Mouse (Mus musculus) hindbrain, embryonic 13.5 days (tissue): ENCODE measurements around the gene Usp35. TPM values are rescaled to one million over a fixed set of nuclear protein-coding genes. Genes with fewer than 3 reads are reported as not detected.

Experiments used
- ATAC-seq: fragments of 200-750 bp; cut with Nextera tagmentation; 2 replicates; pipeline ENCODE4 v1.8.0; 2017; ENCODE audit warnings: moderate TSS enrichment; ENCODE audit not compliant: low FRiP score
- H3K27ac ChIP-seq: fragments of 300-500 bp; sonication (generic); 2 replicates; pipeline ENCODE4 v1.5.1; 2015; ENCODE audit warnings: inconsistent platforms, mild to moderate bottlenecking, moderate library complexity
- H3K27me3 ChIP-seq: fragments of 300-500 bp; sonication (generic); 2 replicates; pipeline ENCODE4 v1.6.1; 2015; ENCODE audit warnings: mild to moderate bottlenecking, inconsistent platforms
- H3K36me3 ChIP-seq: fragments of 300-500 bp; sonication (generic); 2 replicates; pipeline ENCODE4 v1.6.1; 2015; ENCODE audit warnings: mild to moderate bottlenecking, inconsistent platforms
- H3K4me1 ChIP-seq: fragments of 300-500 bp; sonication (generic); replicated peaks from 2 replicates; pipeline ENCODE4 v1.6.1; 2015; ENCODE audit warnings: inconsistent platforms
- H3K4me2 ChIP-seq: fragments of 300-500 bp; sonication (generic); 2 replicates; pipeline ENCODE4 v1.6.1; 2015; ENCODE audit warnings: inconsistent platforms, mild to moderate bottlenecking, moderate library complexity
- H3K4me3 ChIP-seq: fragments of 300-500 bp; sonication (generic); 2 replicates; pipeline ENCODE4 v1.5.1; 2015; ENCODE audit warnings: mild to moderate bottlenecking, inconsistent platforms
- H3K9ac ChIP-seq: fragments of 300-500 bp; sonication (generic); 2 replicates; pipeline ENCODE4 v1.6.1; 2015; ENCODE audit warnings: mild to moderate bottlenecking, inconsistent platforms
- H3K9me3 ChIP-seq: fragments of 300-500 bp; sonication (generic); 2 replicates; pipeline ENCODE4 v1.6.1; 2016; ENCODE audit warnings: inconsistent platforms
- WGBS: fragments of 180-500 bp; shearing (Covaris S2); methylation state at CpG from one replicate; pipeline ENCODE4 v1.1.7; 2015; 5-methylcytosine and 5-hydroxymethylcytosine counted together
- polyA plus RNA-seq: library from polyadenylated mRNA; unstranded; fragments of >200 nt; fragmentation: Nextera tagmentation; extraction: Ambion mirVana; gene quantifications from 2 replicates; pipeline ENCODE4 v1.2.1, GENCODE M21; 2015

Usp35 gene
- polyA plus RNA-seq, 1 experiment from 2014 or later: 3.2 TPM

GRCm38 (mm10) chr7:97344655-97345054 lies 12.8 kb upstream of the Usp35 start:
- no peak for ATAC-seq
- Histone ChIP-seq H3K27ac (peak overlapping the region; percentile 5; the same call in 1 of the 2 replicates), H3K4me1 (peaks cover 14% of the 10 kb centered on the region), H3K27me3 (no peaks in the 10 kb centered on the region), H3K4me3 (no peak overlapping the region), H3K9ac (no peak overlapping the region), H3K9me3 (no peaks in the 10 kb centered on the region), H3K4me2 (no peak overlapping the region), H3K36me3 (peaks cover 24% of the 10 kb centered on the region)
- 91% methylated on average over 2 of the region's 2 CpGs for WGBS

- Histone ChIP-seq H3K4me1 (peaks cover 14% of the 10 kb centered on the region), H3K36me3 (peaks cover 13% of the 10 kb centered on the region), H3K4me3 (no peak overlapping the region), H3K9ac (no peak overlapping the region), H3K9me3 (no peaks in the 10 kb centered on the region), H3K27me3 (no peaks in the 10 kb centered on the region), H3K4me2 (no peak overlapping the region), H3K27ac (no peak overlapping the region)
- WGBS: 90% methylated on average over 2 of the region's 2 CpGs
- no peak for ATAC-seq
Observed at GRCm38 (mm10) chr7:97342961-97343360, 11.1 kb upstream of the Usp35 start.

GRCm38 (mm10) chr7:97340907-97341849 lies 9.4 kb upstream of the Usp35 start:
- H3K4me2 ChIP-seq: no peak overlapping the region
- WGBS: 63% methylated on average over 18 of the region's 18 CpGs

GRCm38 (mm10) chr7:97339623-97340022 lies 7.8 kb upstream of the Usp35 start:
- WGBS: 83% methylated on average over 7 of the region's 7 CpGs
- ATAC-seq: no peak
- no peak overlapping the region for H3K27ac ChIP-seq
- H3K4me2 ChIP-seq: no peak overlapping the region
- no peak overlapping the region for H3K4me3 ChIP-seq
- peaks cover 6% of the 10 kb centered on the region; the same call in 1 of the 2 replicates for H3K36me3 ChIP-seq
- no peaks in the 10 kb centered on the region for H3K9me3 ChIP-seq
- no peak overlapping the region for H3K9ac ChIP-seq
- H3K27me3 ChIP-seq: no peaks in the 10 kb centered on the region
- no peaks in the 10 kb centered on the region for H3K4me1 ChIP-seq

More at GRCm38 (mm10) chr7:97340907-97341849, 9.4 kb upstream of the Usp35 start:
- Histone ChIP-seq H3K4me1 (peaks cover 14% of the 10 kb centered on the region), H3K27ac (no peak overlapping the region), H3K4me3 (no peak overlapping the region), H3K36me3 (peaks cover 6% of the 10 kb centered on the region; the same call in 1 of the 2 replicates), H3K9me3 (no peaks in the 10 kb centered on the region), H3K27me3 (no peaks in the 10 kb centered on the region), H3K9ac (no peak overlapping the region)
- no peak for ATAC-seq

GRCm38 (mm10) chr7:97338593-97338992 lies 6.8 kb upstream of the Usp35 start:
- Histone ChIP-seq H3K4me3 (no peak overlapping the region), H3K27ac (no peak overlapping the region), H3K4me2 (no peak overlapping the region), H3K36me3 (peaks cover 6% of the 10 kb centered on the region; the same call in 1 of the 2 replicates), H3K4me1 (no peaks in the 10 kb centered on the region), H3K9me3 (no peaks in the 10 kb centered on the region), H3K9ac (no peak overlapping the region), H3K27me3 (no peaks in the 10 kb centered on the region)
- WGBS: 83% methylated on average over 4 of the region's 4 CpGs
- no peak for ATAC-seq

GRCm38 (mm10) chr7:97336678-97337077 lies 4.9 kb upstream of the Usp35 start:
- H3K27me3 ChIP-seq: no peaks in the 10 kb centered on the region
- no peak for ATAC-seq
- WGBS: 83% methylated on average over 1 of the region's 1 CpGs

GRCm38 (mm10) chr7:97334406-97334805 lies 2.6 kb upstream of the Usp35 start:
- ATAC-seq: no peak
- H3K4me1 ChIP-seq: peaks cover 31% of the 10 kb centered on the region
- no peaks in the 10 kb centered on the region for H3K27me3 ChIP-seq
- H3K4me2 ChIP-seq: no peak overlapping the region
- WGBS: 89% methylated on average over 2 of the region's 2 CpGs
- H3K36me3 ChIP-seq: no peaks in the 10 kb centered on the region
- no peaks in the 10 kb centered on the region for H3K9me3 ChIP-seq
- H3K27ac ChIP-seq: no peak overlapping the region
- H3K4me3 ChIP-seq: no peak overlapping the region
- H3K9ac ChIP-seq: no peak overlapping the region

More at GRCm38 (mm10) chr7:97336678-97337077, 4.9 kb upstream of the Usp35 start:
- Histone ChIP-seq H3K4me3 (no peak overlapping the region), H3K9me3 (no peaks in the 10 kb centered on the region), H3K9ac (no peak overlapping the region), H3K4me2 (no peak overlapping the region), H3K4me1 (peaks cover 13% of the 10 kb centered on the region), H3K36me3 (peaks cover 6% of the 10 kb centered on the region; the same call in 1 of the 2 replicates), H3K27ac (no peak overlapping the region)

GRCm38 (mm10) chr7:97333113-97333898 lies 1.5 kb upstream of the Usp35 start:
- Histone ChIP-seq H3K27me3 (no peaks in the 10 kb centered on the region), H3K4me1 (peaks cover 39% of the 10 kb centered on the region), H3K27ac (no peak overlapping the region; the same call in 1 of the 2 replicates), H3K4me3 (peak overlapping the region; percentile 69), H3K4me2 (peak overlapping the region; percentile 60), H3K36me3 (no peaks in the 10 kb centered on the region), H3K9me3 (no peaks in the 10 kb centered on the region), H3K9ac (peak overlapping the region; percentile 77)
- WGBS: 87% methylated on average over 6 of the region's 6 CpGs
- ATAC-seq: no peak

- no peaks in the 10 kb centered on the region for H3K36me3 ChIP-seq
- peak overlapping the region; percentile 69 for H3K4me3 ChIP-seq
- H3K27me3 ChIP-seq: peaks cover 1% of the 10 kb centered on the region; the same call in 1 of the 2 replicates
- H3K9me3 ChIP-seq: no peaks in the 10 kb centered on the region
- peaks cover 39% of the 10 kb centered on the region for H3K4me1 ChIP-seq
- H3K4me2 ChIP-seq: peak overlapping the region; percentile 60
- no peak for ATAC-seq
- WGBS: 2% methylated on average over 9 of the region's 9 CpGs
- peak overlapping the region; percentile 77 for H3K9ac ChIP-seq
- H3K27ac ChIP-seq: peak overlapping the region; percentile 52; the same call in 1 of the 2 replicates
Observed at GRCm38 (mm10) chr7:97332667-97333041, 834 bp upstream of the Usp35 start.

GRCm38 (mm10) chr7:97330931-97331645 lies 732 bp downstream of the Usp35 start:
- 72% methylated on average over 11 of the region's 11 CpGs for WGBS
- Histone ChIP-seq H3K9ac (peak overlapping the region; percentile 81), H3K4me2 (peak overlapping the region; percentile 78), H3K4me3 (peak overlapping the region; percentile 69), H3K4me1 (peaks cover 39% of the 10 kb centered on the region), H3K9me3 (no peaks in the 10 kb centered on the region), H3K27ac (no peak overlapping the region), H3K36me3 (no peaks in the 10 kb centered on the region), H3K27me3 (peaks cover 17% of the 10 kb centered on the region)
- no peak for ATAC-seq

GRCm38 (mm10) chr7:97329676-97330075 lies 2.1 kb downstream of the Usp35 start:
- H3K9ac ChIP-seq: no peak overlapping the region; the same call in 1 of the 2 replicates
- no peaks in the 10 kb centered on the region for H3K36me3 ChIP-seq
- no peak overlapping the region for H3K4me3 ChIP-seq
- H3K4me1 ChIP-seq: peaks cover 49% of the 10 kb centered on the region
- H3K9me3 ChIP-seq: no peaks in the 10 kb centered on the region
- 90% methylated on average over 3 of the region's 3 CpGs for WGBS
- H3K27me3 ChIP-seq: peaks cover 31% of the 10 kb centered on the region
- H3K27ac ChIP-seq: no peak overlapping the region
- ATAC-seq: no peak
- H3K4me2 ChIP-seq: no peak overlapping the region
